Comparison of ENCODE assay signal across 22 mouse cellular contexts in the genomic region with DNA sequence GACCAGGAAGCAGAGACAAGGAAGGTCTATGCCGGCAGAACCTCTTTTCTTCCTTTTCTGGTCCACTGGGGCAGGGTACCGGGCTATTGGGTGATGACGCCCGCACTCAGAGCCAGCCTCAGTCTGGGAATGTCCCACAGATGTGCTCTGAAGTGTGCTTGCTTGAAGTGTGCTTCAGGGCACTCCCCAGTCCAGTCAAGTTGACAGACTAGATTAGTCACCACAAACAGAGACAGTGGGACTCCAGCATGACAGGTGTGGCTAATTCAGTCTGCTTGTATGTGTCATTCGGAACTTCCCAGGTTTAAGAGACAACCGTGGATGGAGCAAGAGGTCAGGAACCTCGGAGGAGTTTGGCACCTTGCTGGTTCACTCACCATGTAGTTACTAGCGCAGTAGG. TPM values are rescaled to one million over a fixed set of nuclear protein-coding genes. Genes with fewer than 3 reads are reported as not detected.
DNase-seq lines count a peak whose midpoint lies in the region; ATAC-seq lines count a peak whose summit lies in the region.
"Had no signal": no experiment of that assay in that cellular context is flagged by ENCODE, and none has a peak within 500 bp of the region (broad histone marks: within the 10 kb centered on the region; RNA-seq: fewer than 3 reads in every experiment).

No protein-coding gene starts in this region.

- no peaks in the 10 kb centered on the region for H3K27me3 ChIP-seq in lung, embryonic 15.5 days
- no peaks in the 10 kb centered on the region for H3K27me3 ChIP-seq in midbrain, embryonic 15.5 days (replicated peaks)
- H3K27me3 ChIP-seq: hindbrain, embryonic 12.5 days; liver, embryonic 15.5 days; midbrain, embryonic 13.5 days; Patski had no signal

- H3K9ac ChIP-seq in lung, embryonic 15.5 days: no peak overlapping the region
- H3K9ac ChIP-seq in midbrain, embryonic 15.5 days: no peak overlapping the region
- H3K9ac ChIP-seq: hindbrain, embryonic 12.5 days; liver, embryonic 15.5 days; midbrain, embryonic 13.5 days had no signal

- ATAC-seq in lung, embryonic 15.5 days (ENCODE audit: borderline replicate concordance, extremely low read depth, low FRiP score, low TSS enrichment): 0 out of 2 replicates have a peak, but pooled peaks have one; percentile 15
- no peak for ATAC-seq in midbrain, embryonic 15.5 days (replicated peaks)
- ATAC-seq in activated CD4-positive, CD25-positive, alpha-beta regulatory T cell, adult 4 months: no peak
- ATAC-seq: forebrain, embryonic 16.5 days; inflammation-experienced regulatory T-cells, adult 6 months; midbrain, embryonic 13.5 days; Patski had no signal

- 46% methylated on average over 8 of the region's 8 CpGs for WGBS in lung, embryonic 15.5 days
- WGBS in midbrain, embryonic 15.5 days: 86% methylated on average over 8 of the region's 8 CpGs

- no peaks in the 10 kb centered on the region for H3K36me3 ChIP-seq in lung, embryonic 15.5 days
- H3K36me3 ChIP-seq in midbrain, embryonic 15.5 days (replicated peaks): no peaks in the 10 kb centered on the region
- H3K36me3 ChIP-seq: hindbrain, embryonic 12.5 days; liver, embryonic 15.5 days; midbrain, embryonic 13.5 days had no signal

- peaks cover 46% of the 10 kb centered on the region for H3K4me1 ChIP-seq in lung, embryonic 15.5 days
- H3K4me1 ChIP-seq in midbrain, embryonic 15.5 days: no peaks in the 10 kb centered on the region; the same call in 1 of the 2 replicates
- H3K4me1 ChIP-seq: liver, embryonic 15.5 days; midbrain, embryonic 13.5 days had no signal

- H3K27ac ChIP-seq in lung, embryonic 15.5 days: peak overlapping the region; percentile 52; the same call in 1 of the 2 replicates
- H3K27ac ChIP-seq in midbrain, embryonic 15.5 days: no peak overlapping the region
- H3K27ac ChIP-seq: hindbrain, embryonic 12.5 days; liver, embryonic 15.5 days; midbrain, embryonic 13.5 days had no signal

- intact Hi-C loops in heart, postnatal 25 days (cut with DNase I): no loop called here

- H3K9me3 ChIP-seq in lung, embryonic 15.5 days: no peaks in the 10 kb centered on the region
- no peaks in the 10 kb centered on the region for H3K9me3 ChIP-seq in midbrain, embryonic 15.5 days
- H3K9me3 ChIP-seq: hindbrain, embryonic 12.5 days; liver, embryonic 15.5 days; midbrain, embryonic 13.5 days had no signal

- peak; percentile 26 for DNase-seq in retina, postnatal 1 day
- DNase-seq in retina, embryonic 14.5 days (ENCODE audit: low spot score): no peak
- peak; percentile 45 to 74 for DNase-seq in lung, postnatal 4 days
- DNase-seq in heart, postnatal 25 days (ENCODE audit: low spot score): no peak
- DNase-seq: adrenal gland, postnatal 25 days; cerebellum, adult 11-12 months; cerebellum, postnatal 25 days; embryo, embryonic 11 days; kidney, postnatal 10 days; right cerebral cortex, postnatal 4 days; thymus, adult 18-20 months had no signal

- no peak overlapping the region for H3K4me3 ChIP-seq in lung, embryonic 15.5 days
- H3K4me3 ChIP-seq in midbrain, embryonic 15.5 days: no peak overlapping the region
- H3K4me3 ChIP-seq: hindbrain, embryonic 12.5 days; liver, embryonic 15.5 days; midbrain, embryonic 13.5 days had no signal

- H3K4me2 ChIP-seq in lung, embryonic 15.5 days: no peak overlapping the region
- no peak overlapping the region for H3K4me2 ChIP-seq in midbrain, embryonic 15.5 days
- H3K4me2 ChIP-seq: hindbrain, embryonic 12.5 days; liver, embryonic 15.5 days; midbrain, embryonic 13.5 days had no signal

RNA-seq across cellular contexts. Expression of a gene that starts 27.9 kb away (rescaled TPM):
- polyA plus RNA-seq in lung, embryonic 15.5 days (2015; fragmentation: Nextera tagmentation; extraction: Ambion mirVana): 6.4 and 7.3 TPM in 2 replicates
- 0.06 and 0.09 TPM in 2 replicates for polyA plus RNA-seq in midbrain, embryonic 15.5 days (2015; fragmentation: Nextera tagmentation; extraction: Ambion mirVana)
- under 1 TPM; 0.09 to 0.31 TPM for polyA plus RNA-seq in activated CD4-positive, CD25-positive, alpha-beta regulatory T cell, adult 4 months (2017; shearing (Covaris generic))
- total RNA-seq in heart, postnatal 25 days (2021): 10 to 100 TPM; 23.0 to 25.0 TPM
- total RNA-seq: adrenal gland, postnatal 25 days; megakaryocyte, adult 5-6 weeks; neutrophil, adult 5-6 weeks had no signal
- polyA plus RNA-seq: forebrain, embryonic 16.5 days; inflammation-experienced regulatory T-cells, adult 6 months; midbrain, embryonic 13.5 days had no signal

Comparison
In these comparisons a context has a peak if more than half of its experiments do, and no peak if none do; other contexts are left out.
1. DNase-seq: peak in retina, postnatal 1 day (single experiment) and lung, postnatal 4 days (2 of 2); none in retina, embryonic 14.5 days (single experiment) and heart, postnatal 25 days (single experiment).